Mouse (Mus musculus): ENCODE results near the gene Kcng4.

- TF ChIP-seq CTCF (IDR thresholded peaks at IDR 0.05; ENCODE audit: control insufficient read depth, insufficient read depth, insufficient read length), result no peak
- TF ChIP-seq MAX (IDR thresholded peaks at IDR 0.05), result no peak
- TF ChIP-seq MYOD1 (IDR thresholded peaks at IDR 0.05; ENCODE audit: control insufficient read depth, insufficient read length, low read depth), result no peak
Observed at GRCm38 (mm10) chr8:119656709-119657464, 21.4 kb upstream of the Kcng4 start.

All from C2C12 (cell line).